Mouse (Mus musculus) WW6 (cell line): ENCODE results near the gene Cxcl10.

Experiments used
- DNase-seq: peaks from one replicate; pipeline ENCODE4 v3.0.0-alpha.2; 2013; ENCODE audit warnings: low read depth, low spot score

Gene Cxcl10

GRCm38 (mm10) chr5:92348794-92349413 is at the start of gene Cxcl10:
Cxcl10 (minus strand) TSS chr5:92348889.
- DNase-seq: no peak

GRCm38 (mm10) chr5:92398153-92398552 is 49.5 kb upstream of the Cxcl10 start:
- peak; percentile 46 for DNase-seq

GRCm38 (mm10) chr5:92396476-92396875 is 47.8 kb upstream of the Cxcl10 start:
- DNase-seq: no peak

- DNase-seq: no peak
Measured at GRCm38 (mm10) chr5:92395764-92396163, 47.1 kb upstream of the Cxcl10 start.

GRCm38 (mm10) chr5:92393863-92394262 is 45.2 kb upstream of the Cxcl10 start:
- no peak for DNase-seq

GRCm38 (mm10) chr5:92392542-92392941 is 43.9 kb upstream of the Cxcl10 start:
- no peak for DNase-seq

GRCm38 (mm10) chr5:92390615-92391014 is 41.9 kb upstream of the Cxcl10 start:
- DNase-seq: no peak

GRCm38 (mm10) chr5:92389977-92390376 is 41.3 kb upstream of the Cxcl10 start:
- no peak for DNase-seq

- DNase-seq: no peak
Measured at GRCm38 (mm10) chr5:92387433-92387832, 38.7 kb upstream of the Cxcl10 start.

- no peak for DNase-seq
Measured at GRCm38 (mm10) chr5:92386643-92387042, 38.0 kb upstream of the Cxcl10 start.

GRCm38 (mm10) chr5:92386102-92386501 is 37.4 kb upstream of the Cxcl10 start:
- DNase-seq: no peak

- no peak for DNase-seq
Measured at GRCm38 (mm10) chr5:92384855-92385254, 36.2 kb upstream of the Cxcl10 start.

- no peak for DNase-seq
Measured at GRCm38 (mm10) chr5:92383747-92384146, 35.1 kb upstream of the Cxcl10 start.

GRCm38 (mm10) chr5:92382349-92382679 is 33.6 kb upstream of the Cxcl10 start:
- no peak for DNase-seq

- no peak for DNase-seq
Measured at GRCm38 (mm10) chr5:92381550-92382348, 33.1 kb upstream of the Cxcl10 start.

- DNase-seq: no peak
Measured at GRCm38 (mm10) chr5:92376795-92377405, 28.2 kb upstream of the Cxcl10 start.

- DNase-seq: no peak
Measured at GRCm38 (mm10) chr5:92375368-92375767, 26.7 kb upstream of the Cxcl10 start.

GRCm38 (mm10) chr5:92374721-92375142 is 26.0 kb upstream of the Cxcl10 start:
- no peak for DNase-seq

- no peak for DNase-seq
Measured at GRCm38 (mm10) chr5:92372605-92373004, 23.9 kb upstream of the Cxcl10 start.

- no peak for DNase-seq
Measured at GRCm38 (mm10) chr5:92371361-92371976, 22.8 kb upstream of the Cxcl10 start.

- DNase-seq: no peak
Measured at GRCm38 (mm10) chr5:92370891-92371290, 22.2 kb upstream of the Cxcl10 start.

GRCm38 (mm10) chr5:92370392-92370791 is 21.7 kb upstream of the Cxcl10 start:
- DNase-seq: no peak
